Mouse (Mus musculus): ENCODE measurements around the gene Vsir.

GRCm38 (mm10) chr10:60413756-60414155 is 67.1 kb downstream of the Vsir start:
- TF ChIP-seq CTCF (IDR thresholded peaks at IDR 0.05; ENCODE audit: low read depth) (no peak), EP300 (optimal IDR thresholded peaks at IDR 0.05) (no peak)
